Mouse (Mus musculus) erythroblast, embryonic 14.5 days (primary cell): ENCODE results near the gene Myh10.

Experiments used
- GATA1 ChIP-seq: IDR thresholded peaks from 2 replicates; pipeline ENCODE4 v1.6.1; 2012; ENCODE audit warnings: low read length, inconsistent platforms, mixed read lengths
- TAL1 ChIP-seq: IDR thresholded peaks from 3 replicates; pipeline ENCODE4 v1.6.1; 2012; ENCODE audit warnings: low read length, inconsistent platforms, mixed read lengths

GRCm38 (mm10) chr11:68854621-68855020 is 163.3 kb downstream of the Myh10 start:
- TF ChIP-seq GATA1 (no peak), TAL1 (no peak)
